14 mouse cellular contexts compared by ENCODE assay signal in the genomic region with DNA sequence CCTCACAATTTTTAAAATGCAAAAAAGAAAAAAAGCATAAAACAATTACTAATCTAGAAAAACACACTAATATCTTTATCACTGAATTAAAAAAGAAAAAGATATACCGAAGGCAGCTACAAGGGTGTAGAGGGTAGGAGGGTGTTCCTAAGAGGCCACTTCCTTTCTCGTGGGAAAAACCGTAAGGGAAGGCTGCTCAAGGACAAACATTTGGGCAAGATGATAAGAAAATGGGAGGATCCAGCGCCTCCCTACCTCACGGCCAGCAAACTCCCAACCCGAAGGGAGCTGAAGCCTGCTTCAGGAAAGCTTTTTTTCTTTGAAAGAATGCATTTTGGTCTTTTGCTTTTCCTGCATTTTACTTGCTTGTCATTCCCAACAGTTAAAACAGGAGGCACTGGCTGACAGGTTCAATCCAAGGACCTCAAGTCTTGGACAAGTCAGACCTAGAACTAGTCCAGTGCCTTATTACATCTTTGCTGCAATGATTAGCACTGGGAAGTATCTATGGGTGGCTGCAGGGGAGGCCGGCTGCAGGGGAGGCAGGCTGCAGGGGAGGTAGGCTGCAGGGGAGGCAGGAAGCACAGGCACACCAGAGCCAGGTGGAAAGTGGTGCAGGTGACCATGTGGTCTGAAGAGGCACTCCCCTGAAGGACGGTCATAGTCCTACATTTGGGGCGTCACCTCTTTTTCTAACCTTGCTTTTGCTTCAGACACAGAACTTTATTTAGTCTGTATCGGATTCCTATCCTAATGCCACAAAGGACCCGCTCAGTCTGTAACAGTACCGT. TPM values are rescaled to one million over a fixed set of nuclear protein-coding genes. Genes with fewer than 3 reads are reported as not detected.
A peak's percentile ranks its signal among the peaks of the same experiment; 100 is the strongest.
DNase-seq lines count a peak whose midpoint lies in the region; ATAC-seq and TF ChIP-seq lines count a peak whose summit lies in the region.
"Had no signal": no experiment of that assay in that cellular context is flagged by ENCODE, and none has a peak within 500 bp of the region (broad histone marks: within the 10 kb centered on the region; RNA-seq: fewer than 3 reads in every experiment).

No protein-coding gene starts in this region.

- WGBS in lung, postnatal 0 days: 46% methylated on average over 12 of the region's 12 CpGs
- 47% methylated on average over 12 of the region's 12 CpGs for WGBS in liver, adult 2 months
- WGBS in stomach, embryonic 16.5 days: 48% methylated on average over 12 of the region's 12 CpGs
- 83% methylated on average over 12 of the region's 12 CpGs for WGBS in neural tube, embryonic 15.5 days

- H3K9ac ChIP-seq in lung, postnatal 0 days (replicated peaks; ENCODE audit: low read depth): no peak overlapping the region
- H3K9ac ChIP-seq in liver, adult 2 months (ENCODE audit: low read depth, low read length): peak overlapping the region; percentile 62; the same call in 1 of the 2 replicates
- 0 out of 2 replicates have a peak overlapping the region, but pooled peaks have one; percentile 13 for H3K9ac ChIP-seq in stomach, embryonic 16.5 days (ENCODE audit: low read length)
- H3K9ac ChIP-seq in neural tube, embryonic 15.5 days (replicated peaks): no peak overlapping the region

- ATAC-seq in lung, postnatal 0 days: peak; percentile 34; the same call in 1 of the 2 replicates
- ATAC-seq in stomach, embryonic 16.5 days (ENCODE audit: insufficient read depth, low FRiP score): peak; percentile 73
- ATAC-seq in neural tube, embryonic 15.5 days (ENCODE audit: low FRiP score): no peak

- no peak for TF ChIP-seq CTCF in lung, postnatal 0 days (IDR thresholded peaks at IDR 0.05)
- no peak for TF ChIP-seq CTCF in liver, adult 2 months (IDR thresholded peaks at IDR 0.05; ENCODE audit: low read depth, low read length)

- H3K4me2 ChIP-seq in lung, postnatal 0 days (replicated peaks; ENCODE audit: low read depth, low read length): no peak overlapping the region
- H3K4me2 ChIP-seq in stomach, embryonic 16.5 days (ENCODE audit: low read depth, low read length): peak overlapping the region; percentile 32
- no peak overlapping the region for H3K4me2 ChIP-seq in neural tube, embryonic 15.5 days

- peak; percentile 43 for DNase-seq in adrenal gland, adult 2 months
- DNase-seq in adrenal gland, postnatal 4 days (ENCODE audit: low spot score in 2 of 2): no peak
- DNase-seq in lung, postnatal 0 days (ENCODE audit: low spot score): no peak
- DNase-seq in lung, postnatal 36 days: no peak
- DNase-seq in liver, adult 2 months (ENCODE audit: extremely low read depth, low read depth, low spot score): peak; percentile 51
- DNase-seq in right cerebral cortex, adult 2 months (ENCODE audit: low spot score in 2 of 2): no peak
- DNase-seq: cerebellum, adult 9-10 months had no signal

- no peak overlapping the region for H3K27ac ChIP-seq in lung, postnatal 0 days (ENCODE audit: low read length)
- H3K27ac ChIP-seq in liver, adult 2 months (replicated peaks; ENCODE audit: insufficient read depth, low read depth, low read length): peak overlapping the region; percentile 85
- peak overlapping the region; percentile 72 for H3K27ac ChIP-seq in stomach, embryonic 16.5 days (ENCODE audit: low read length)
- H3K27ac ChIP-seq in neural tube, embryonic 15.5 days (replicated peaks): no peak overlapping the region
- H3K27ac ChIP-seq: layer of hippocampus, adult 2 months; midbrain, embryonic 10.5 days had no signal

- no peaks in the 10 kb centered on the region for H3K4me1 ChIP-seq in lung, postnatal 0 days (ENCODE audit: insufficient read depth, low read depth, low read length)
- H3K4me1 ChIP-seq in liver, adult 2 months (ENCODE audit: control insufficient read depth, insufficient read depth, low read length): peaks cover 41% of the 10 kb centered on the region
- peaks cover 29% of the 10 kb centered on the region for H3K4me1 ChIP-seq in stomach, embryonic 16.5 days (ENCODE audit: control insufficient read depth, insufficient read depth, low read length)
- peaks cover 19% of the 10 kb centered on the region for H3K4me1 ChIP-seq in neural tube, embryonic 15.5 days

- no peaks in the 10 kb centered on the region for H3K27me3 ChIP-seq in lung, postnatal 0 days (replicated peaks; ENCODE audit: insufficient read depth, low read length)
- no peaks in the 10 kb centered on the region for H3K27me3 ChIP-seq in liver, adult 2 months (ENCODE audit: control insufficient read depth, insufficient read depth, low read length)
- H3K27me3 ChIP-seq in stomach, embryonic 16.5 days (ENCODE audit: control insufficient read depth, insufficient read depth, low read length): no peaks in the 10 kb centered on the region
- no peaks in the 10 kb centered on the region for H3K27me3 ChIP-seq in neural tube, embryonic 15.5 days (replicated peaks)

- TF ChIP-seq EP300 in lung, postnatal 0 days (IDR thresholded peaks at IDR 0.05): no peak

- no peak for TF ChIP-seq POLR2A in liver, adult 2 months (IDR thresholded peaks at IDR 0.05; ENCODE audit: extremely low read depth, insufficient read depth, low read length)

- H3K79me2 ChIP-seq in liver, adult 2 months (ENCODE audit: control insufficient read depth, insufficient read depth, low read length): peaks cover 39% of the 10 kb centered on the region

- no peak overlapping the region for H3K4me3 ChIP-seq in lung, postnatal 0 days (ENCODE audit: low read depth, low read length)
- H3K4me3 ChIP-seq in liver, adult 2 months (ENCODE audit: insufficient read depth, low read depth, low read length): peak overlapping the region; percentile 13; the same call in 1 of the 2 replicates
- H3K4me3 ChIP-seq in stomach, embryonic 16.5 days (replicated peaks; ENCODE audit: low read length): 0 out of 2 replicates have a peak overlapping the region, but pooled peaks have one; percentile 2
- H3K4me3 ChIP-seq in neural tube, embryonic 15.5 days (replicated peaks): no peak overlapping the region
- H3K4me3 ChIP-seq: layer of hippocampus, adult 2 months; midbrain, embryonic 10.5 days had no signal

- H3K36me3 ChIP-seq in lung, postnatal 0 days (ENCODE audit: insufficient read depth, low read length): no peaks in the 10 kb centered on the region
- H3K36me3 ChIP-seq in liver, adult 2 months (ENCODE audit: control insufficient read depth, insufficient read depth, low read length): no peaks in the 10 kb centered on the region
- H3K36me3 ChIP-seq in stomach, embryonic 16.5 days (ENCODE audit: control insufficient read depth, insufficient read depth, low read length): no peaks in the 10 kb centered on the region
- H3K36me3 ChIP-seq in neural tube, embryonic 15.5 days: no peaks in the 10 kb centered on the region

- no peaks in the 10 kb centered on the region for H3K9me3 ChIP-seq in lung, postnatal 0 days (ENCODE audit: low read length)
- 0 out of 2 replicates have a peak, but pooled peaks cover 6% of the 10 kb centered on the region for H3K9me3 ChIP-seq in stomach, embryonic 16.5 days (replicated peaks; ENCODE audit: control insufficient read depth, low read length)
- no peaks in the 10 kb centered on the region for H3K9me3 ChIP-seq in neural tube, embryonic 15.5 days (replicated peaks)

RNA-seq across cellular contexts. Expression of gene Nt5c3, which starts 6.0 kb away (rescaled TPM):
- total RNA-seq in adrenal gland, adult 2 months (2021): 10 to 100 TPM; 17.8 to 25.3 TPM
- 5.6 and 15.5 TPM in 2 replicates for polyA plus RNA-seq in adrenal gland, adult 2 months (2012; rRNA removed)
- 10 to 100 TPM; 36.2 to 41.8 TPM for total RNA-seq in adrenal gland, postnatal 4 days (2021)
- 46.4 and 46.6 TPM in 2 replicates for polyA plus RNA-seq in lung, postnatal 0 days (2015; fragmentation: Nextera tagmentation; extraction: Ambion mirVana)
- 40.3 and 42.9 TPM in 2 replicates for total RNA-seq in liver, adult 2 months (2014; rRNA removed)
- 6.2 and 12.6 TPM in 2 replicates for polyA plus RNA-seq in liver, adult 2 months (2012; rRNA removed)
- polyA plus RNA-seq in stomach, embryonic 16.5 days (2015; fragmentation: Nextera tagmentation; extraction: Ambion mirVana): 72.2 and 77.4 TPM in 2 replicates
- 137 and 152 TPM in 2 replicates for polyA plus RNA-seq in neural tube, embryonic 15.5 days (2015; fragmentation: Nextera tagmentation; extraction: Ambion mirVana)

RNA-seq across cellular contexts. Expression of gene Vmn1r4, which starts 6.0 kb away (rescaled TPM):
- total RNA-seq in adrenal gland, adult 2 months (2021): under 1 TPM; 0.31 to 0.40 TPM
- 0.04 and 0.07 TPM in 2 replicates for polyA plus RNA-seq in adrenal gland, adult 2 months (2012; rRNA removed)
- total RNA-seq in adrenal gland, postnatal 4 days (2021): under 1 TPM; 0.54 to 0.56 TPM
- polyA plus RNA-seq in lung, postnatal 0 days (2015; fragmentation: Nextera tagmentation; extraction: Ambion mirVana): 0.14 and 0.17 TPM in 2 replicates
- total RNA-seq in liver, adult 2 months (2014; rRNA removed): 0.65 and 0.81 TPM in 2 replicates
- 0.06 TPM in 1 of 2 replicates, not detected in the other for polyA plus RNA-seq in liver, adult 2 months (2012; rRNA removed)
- polyA plus RNA-seq in stomach, embryonic 16.5 days (2015; fragmentation: Nextera tagmentation; extraction: Ambion mirVana): 0.11 and 0.21 TPM in 2 replicates
- 0.58 and 0.82 TPM in 2 replicates for polyA plus RNA-seq in neural tube, embryonic 15.5 days (2015; fragmentation: Nextera tagmentation; extraction: Ambion mirVana)

RNA-seq across cellular contexts. Expression of gene Vmn1r5, which starts 52.3 kb away (rescaled TPM):
- not detected for total RNA-seq in adrenal gland, adult 2 months (2021)
- not detected in 2 replicates for polyA plus RNA-seq in adrenal gland, adult 2 months (2012; rRNA removed)
- total RNA-seq in adrenal gland, postnatal 4 days (2021): not detected
- not detected in 2 replicates for polyA plus RNA-seq in lung, postnatal 0 days (2015; fragmentation: Nextera tagmentation; extraction: Ambion mirVana)
- total RNA-seq in liver, adult 2 months (2014; rRNA removed): 0.09 and 0.13 TPM in 2 replicates
- polyA plus RNA-seq in liver, adult 2 months (2012; rRNA removed): not detected in 2 replicates
- polyA plus RNA-seq in stomach, embryonic 16.5 days (2015; fragmentation: Nextera tagmentation; extraction: Ambion mirVana): not detected in 2 replicates
- not detected in 2 replicates for polyA plus RNA-seq in neural tube, embryonic 15.5 days (2015; fragmentation: Nextera tagmentation; extraction: Ambion mirVana)
- total RNA-seq: layer of hippocampus, adult 2 months; neutrophil, adult 5-6 weeks had no signal
- polyA plus RNA-seq: forebrain, embryonic 11.5 days; hindbrain, embryonic 11.5 days; midbrain, embryonic 10.5 days had no signal

Comparison
In these comparisons a context has a peak if more than half of its experiments do, and no peak if none do; other contexts are left out.
1. DNase-seq: peak in adrenal gland, adult 2 months (single experiment) and liver, adult 2 months (single experiment); none in adrenal gland, postnatal 4 days (0 of 2), lung, postnatal 0 days (single experiment), lung, postnatal 36 days (single experiment) and right cerebral cortex, adult 2 months (0 of 2).
2. H3K27ac ChIP-seq: peak in liver, adult 2 months (single experiment) and stomach, embryonic 16.5 days (single experiment); none in lung, postnatal 0 days (single experiment) and neural tube, embryonic 15.5 days (single experiment).
3. H3K4me3 ChIP-seq: peak in liver, adult 2 months (single experiment) and stomach, embryonic 16.5 days (single experiment); none in lung, postnatal 0 days (single experiment) and neural tube, embryonic 15.5 days (single experiment).
4. H3K9ac ChIP-seq: peak in liver, adult 2 months (single experiment) and stomach, embryonic 16.5 days (single experiment); none in lung, postnatal 0 days (single experiment) and neural tube, embryonic 15.5 days (single experiment).